Mouse (Mus musculus): ENCODE data around the gene Rbbp4. TPM values are rescaled to one million over a fixed set of nuclear protein-coding genes. Genes with fewer than 3 reads are reported as not detected.
"Not testable (repeated sequence)": the region's sequence is repeated elsewhere in the genome, so short reads cannot be mapped to it uniquely, and the experiment has no call there.

The Rbbp4 gene
- polyA plus RNA-seq, 1 experiment from 2014 or later: 150 TPM

- no peak for TF ChIP-seq CTCF (IDR thresholded peaks at IDR 0.05)
- DNase-seq (ENCODE audit: low read depth, low spot score) (no peak), ATAC-seq (no peak)
- POLR2A ChIA-PET: no interaction called here
- H3K27me3 ChIP-seq: no peaks in the 10 kb centered on the region
- CTCF ChIA-PET: interaction anchor here (1.6 kb wide), 1 partner anchor 14 kb away, joined by 3 read pairs; no protein-coding TSS in a partner anchor
- in situ Hi-C loops (cut with MboI; ENCODE audit: low pct_unique_long_range_greater_than_20kb): no loop called here
These were observed 39.1 kb upstream of the Rbbp4 start for GRCm38 (mm10) chr4:129374219-129374755.

GRCm38 (mm10) chr4:129373202-129373976 is 38.2 kb upstream of the Rbbp4 start:
- no peak for DNase-seq (ENCODE audit: low read depth, low spot score)
- no peak for TF ChIP-seq CTCF (IDR thresholded peaks at IDR 0.05)
- in situ Hi-C loops (cut with MboI; ENCODE audit: low pct_unique_long_range_greater_than_20kb): no loop called here
- POLR2A ChIA-PET: no interaction called here
- no peak for ATAC-seq
- no peaks in the 10 kb centered on the region for H3K27me3 ChIP-seq
- CTCF ChIA-PET: interaction anchor here (1.6 kb wide), 1 partner anchor 15 kb away, joined by 3 read pairs; no protein-coding TSS in a partner anchor

GRCm38 (mm10) chr4:129371391-129371790 is 36.2 kb upstream of the Rbbp4 start:
- POLR2A ChIA-PET: no interaction called here
- peak; percentile 25 for TF ChIP-seq CTCF (IDR thresholded peaks at IDR 0.05)
- in situ Hi-C loops (cut with MboI; ENCODE audit: low pct_unique_long_range_greater_than_20kb): no loop called here
- no peaks in the 10 kb centered on the region for H3K27me3 ChIP-seq
- no peak for DNase-seq (ENCODE audit: low read depth, low spot score)
- no peak for ATAC-seq
- CTCF ChIA-PET: no interaction called here

GRCm38 (mm10) chr4:129365224-129365623 is 30.1 kb upstream of the Rbbp4 start:
- no peak for ATAC-seq
- DNase-seq (ENCODE audit: low read depth, low spot score): no peak
- H3K27me3 ChIP-seq: no peaks in the 10 kb centered on the region
- in situ Hi-C loops (cut with MboI; ENCODE audit: low pct_unique_long_range_greater_than_20kb): no loop called here
- TF ChIP-seq CTCF (IDR thresholded peaks at IDR 0.05): no peak
- ChIA-PET CTCF (no interaction called here), POLR2A (no interaction called here)

- ATAC-seq (no peak), DNase-seq (ENCODE audit: low read depth, low spot score) (no peak)
- no peak for TF ChIP-seq CTCF (IDR thresholded peaks at IDR 0.05)
- POLR2A ChIA-PET: no interaction called here
- in situ Hi-C loops (cut with MboI; ENCODE audit: low pct_unique_long_range_greater_than_20kb): no loop called here
- no peaks in the 10 kb centered on the region for H3K27me3 ChIP-seq
- CTCF ChIA-PET: no interaction called here
These were observed 29.2 kb upstream of the Rbbp4 start for GRCm38 (mm10) chr4:129364379-129364778.

GRCm38 (mm10) chr4:129363463-129363862 is 28.3 kb upstream of the Rbbp4 start:
- no peak for DNase-seq (ENCODE audit: low read depth, low spot score)
- no peaks in the 10 kb centered on the region for H3K27me3 ChIP-seq
- POLR2A ChIA-PET: no interaction called here
- CTCF ChIA-PET: no interaction called here
- TF ChIP-seq CTCF (IDR thresholded peaks at IDR 0.05): no peak
- in situ Hi-C loops (cut with MboI; ENCODE audit: low pct_unique_long_range_greater_than_20kb): no loop called here
- no peak for ATAC-seq

- ChIA-PET CTCF (no interaction called here), POLR2A (no interaction called here)
- ATAC-seq (no peak), DNase-seq (ENCODE audit: low read depth, low spot score) (no peak)
- H3K27me3 ChIP-seq: no peaks in the 10 kb centered on the region
- no peak for TF ChIP-seq CTCF (IDR thresholded peaks at IDR 0.05)
- in situ Hi-C loops (cut with MboI; ENCODE audit: low pct_unique_long_range_greater_than_20kb): no loop called here
These were observed 27.6 kb upstream of the Rbbp4 start for GRCm38 (mm10) chr4:129362771-129363170.

GRCm38 (mm10) chr4:129362238-129362637 is 27.1 kb upstream of the Rbbp4 start:
- CTCF ChIA-PET; DNase-seq (ENCODE audit: low read depth, low spot score); POLR2A ChIA-PET; in situ Hi-C loops (cut with MboI; ENCODE audit: low pct_unique_long_range_greater_than_20kb); ATAC-seq; H3K27me3 ChIP-seq: not testable (repeated sequence)

- no peak for TF ChIP-seq CTCF (IDR thresholded peaks at IDR 0.05)
- POLR2A ChIA-PET: no interaction called here
- in situ Hi-C loops (cut with MboI; ENCODE audit: low pct_unique_long_range_greater_than_20kb): no loop called here
- H3K27me3 ChIP-seq: no peaks in the 10 kb centered on the region
- ATAC-seq (no peak), DNase-seq (ENCODE audit: low read depth, low spot score) (no peak)
- CTCF ChIA-PET: no interaction called here
These were observed 22.5 kb upstream of the Rbbp4 start for GRCm38 (mm10) chr4:129357613-129358163.

GRCm38 (mm10) chr4:129354236-129354635 is 19.1 kb upstream of the Rbbp4 start:
- POLR2A ChIA-PET: no interaction called here
- in situ Hi-C loops (cut with MboI; ENCODE audit: low pct_unique_long_range_greater_than_20kb): loop anchor here (5.0 kb wide), 1 partner anchor 103 kb away; no protein-coding TSS in a partner anchor
- ATAC-seq: no peak
- no peak for TF ChIP-seq CTCF (IDR thresholded peaks at IDR 0.05)
- CTCF ChIA-PET: no interaction called here
- no peaks in the 10 kb centered on the region for H3K27me3 ChIP-seq
- DNase-seq (ENCODE audit: low read depth, low spot score): no peak

GRCm38 (mm10) chr4:129353176-129353575 is 18.0 kb upstream of the Rbbp4 start:
- TF ChIP-seq CTCF (IDR thresholded peaks at IDR 0.05): no peak
- H3K27me3 ChIP-seq: no peaks in the 10 kb centered on the region
- POLR2A ChIA-PET: interaction anchor here (0.5 kb wide), 1 partner anchor 1715 kb away, joined by 3 read pairs; no protein-coding TSS in a partner anchor
- CTCF ChIA-PET: no interaction called here
- DNase-seq (ENCODE audit: low read depth, low spot score) (no peak), ATAC-seq (no peak)
- in situ Hi-C loops (cut with MboI; ENCODE audit: low pct_unique_long_range_greater_than_20kb): loop anchor here (5.0 kb wide), 1 partner anchor 104 kb away; no protein-coding TSS in a partner anchor

All from Patski (cell line).